Mouse (Mus musculus) olfactory bulb, adult 2 months (tissue): ENCODE results near the gene 6030445D17Rik.

Experiments
- CTCF ChIP-seq: fragments of 200-500 bp; IDR thresholded peaks from 2 replicates; pipeline ENCODE4 v1.5.1; 2012; ENCODE audit warnings: low read depth, mild to moderate bottlenecking, low read length, moderate library complexity; ENCODE audit not compliant: insufficient read depth
- POLR2A ChIP-seq: fragments of 200-500 bp; IDR thresholded peaks from 2 replicates; pipeline ENCODE4 v1.6.1; 2012; ENCODE audit warnings: mild to moderate bottlenecking, low read depth, low read length, moderate library complexity; ENCODE audit not compliant: insufficient read depth

DNA sequence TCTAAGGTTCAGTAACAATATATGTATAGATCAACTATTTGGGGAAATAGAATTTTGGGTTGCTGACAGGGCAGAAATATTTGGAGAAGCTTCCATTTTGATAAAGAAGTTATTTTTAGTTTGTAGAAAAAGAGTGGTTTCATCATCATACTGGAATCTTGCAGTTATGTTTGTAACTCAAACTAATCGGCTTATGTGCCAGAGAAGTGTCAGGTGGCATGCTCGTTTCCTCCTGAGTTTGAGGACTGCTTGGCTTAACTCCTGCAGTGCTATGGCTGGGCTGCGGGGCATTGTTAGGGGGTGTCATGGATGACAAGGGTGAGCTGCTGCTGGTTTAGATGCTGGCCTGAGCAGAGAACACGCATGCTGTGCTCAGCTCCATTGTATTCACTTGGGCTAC, 49.7 kb downstream of the 6030445D17Rik start:
- no peak for TF ChIP-seq CTCF
- TF ChIP-seq POLR2A = no peak
